Mouse (Mus musculus) spleen, embryonic (tissue): ENCODE data around the gene 3110082I17Rik.

Experiments
- CTCF ChIA-PET: fragments of 350-600 bp; sonication (Branson Sonifier 250); formaldehyde crosslinking; loops from one replicate; lab custom pipeline; 2022; lab: Charles Lee

Gene 3110082I17Rik

DNA sequence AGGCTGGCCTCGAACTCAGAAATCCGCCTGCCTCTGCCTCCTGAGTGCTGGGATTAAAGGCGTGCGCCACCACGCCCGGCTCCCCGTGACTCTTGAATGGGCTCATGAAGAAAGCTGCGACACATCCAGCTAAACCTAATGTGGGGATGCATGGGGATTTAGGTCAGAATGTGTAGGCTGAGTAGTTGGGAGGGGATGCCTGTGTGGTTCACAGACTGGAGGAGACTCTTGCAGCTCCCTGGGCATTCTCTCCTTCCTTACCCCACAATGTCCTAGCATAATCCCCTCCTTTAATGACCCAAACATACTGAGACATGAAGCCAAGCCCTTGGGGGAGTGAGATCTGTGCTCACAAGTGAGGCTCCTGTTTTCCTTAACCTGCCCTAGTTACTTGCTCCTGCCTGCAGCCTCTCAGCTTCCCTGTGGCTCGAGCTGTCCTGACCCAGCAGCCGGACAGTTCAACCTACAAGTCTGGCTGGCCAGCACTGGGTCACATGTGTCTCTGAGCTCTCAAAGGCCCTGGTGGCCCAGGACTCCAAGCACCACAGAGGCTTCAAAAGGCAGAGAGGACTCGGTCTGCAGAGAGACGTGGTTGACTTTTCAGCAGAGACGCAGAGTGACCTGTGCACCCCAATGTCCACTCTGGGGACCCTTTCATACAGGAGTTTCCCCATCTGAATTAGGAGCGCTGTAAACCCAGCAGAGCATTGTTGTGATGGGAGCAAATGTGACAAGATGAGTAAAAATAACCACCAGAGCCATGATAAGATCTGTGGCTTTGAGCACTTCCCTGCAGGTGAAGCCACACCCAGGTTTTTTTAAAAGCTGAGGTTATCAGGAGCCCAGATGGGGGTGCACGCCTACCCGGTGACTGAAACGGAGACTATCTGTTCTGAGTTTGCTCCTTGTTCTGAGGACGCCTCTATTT lies 78.5 kb downstream of the 3110082I17Rik start:
- CTCF ChIA-PET, result no interaction called here

DNA sequence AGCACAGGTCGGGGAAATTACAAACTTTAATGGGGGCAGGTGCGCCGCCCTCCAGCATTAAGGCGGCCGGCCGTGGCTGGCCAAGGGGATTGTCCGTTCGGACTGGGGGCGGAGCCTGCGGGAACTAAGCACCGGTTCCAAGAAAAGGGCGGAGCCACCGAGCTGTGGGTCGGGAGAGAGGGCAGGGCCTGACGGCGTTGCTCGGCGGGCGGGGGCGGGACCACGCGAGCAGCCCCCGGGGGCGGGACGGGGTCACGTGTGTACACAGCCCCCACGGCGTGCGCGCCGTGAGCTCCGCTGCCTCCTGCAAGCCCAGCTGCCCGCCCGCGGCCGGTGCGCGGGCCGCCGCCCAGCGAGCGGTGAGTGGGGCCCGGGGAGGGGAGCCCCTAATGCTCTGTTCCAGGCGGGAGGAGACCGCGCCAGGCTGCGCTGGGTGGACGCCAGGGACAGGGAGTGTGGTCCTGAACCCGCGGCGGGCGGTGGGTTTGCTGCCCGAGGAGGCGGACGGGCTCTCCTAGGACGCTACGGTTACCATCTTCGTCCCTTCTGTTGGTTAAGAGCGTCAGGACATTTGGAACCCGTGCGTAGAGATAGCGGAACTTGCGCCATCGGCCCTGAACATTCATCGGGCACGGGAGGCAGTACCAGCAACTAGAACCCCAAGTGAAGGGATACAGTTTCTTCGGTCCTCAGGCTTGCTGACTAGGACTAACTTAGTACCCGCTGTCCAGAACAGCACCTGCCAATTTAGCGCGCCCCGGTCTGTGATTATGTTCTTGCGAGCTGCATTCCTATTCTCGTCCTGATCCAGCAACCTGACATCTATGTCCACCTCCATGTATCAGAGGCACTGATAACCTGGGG lies 79.7 kb downstream of the 3110082I17Rik start:
- CTCF ChIA-PET, result interaction anchor here (0.6 kb wide), 1 partner anchor 15 kb away, joined by 4 read pairs; no protein-coding TSS in a partner anchor

DNA sequence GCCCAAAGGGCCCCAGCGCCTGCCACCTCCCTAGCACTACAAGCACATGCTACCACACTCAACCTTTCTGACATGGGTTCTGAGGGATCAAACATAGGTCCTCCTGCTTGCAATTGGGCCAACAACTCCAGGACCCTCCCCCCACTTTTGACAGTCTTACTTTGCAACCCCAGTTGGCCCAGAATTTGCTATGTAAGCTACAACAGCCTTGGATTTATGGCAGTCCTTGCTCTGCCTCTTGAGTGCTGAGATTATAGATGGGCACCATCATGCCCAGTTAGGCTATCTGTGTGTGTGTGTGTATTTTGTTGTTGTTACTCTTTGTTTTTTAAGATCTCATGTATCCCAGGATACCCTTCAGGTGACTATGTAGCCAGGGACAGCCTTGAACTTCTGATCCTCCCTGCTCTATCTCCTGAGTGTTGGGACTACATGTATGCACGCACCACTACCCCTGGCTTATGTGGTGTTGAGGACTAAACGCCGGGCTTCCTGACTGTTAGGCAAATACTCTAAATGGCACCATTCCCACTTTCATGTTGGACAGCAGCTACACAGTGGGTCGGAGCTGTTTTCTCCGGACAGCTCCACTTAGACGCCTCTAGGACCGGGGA lies 80.4 kb downstream of the 3110082I17Rik start:
- CTCF ChIA-PET, result no interaction called here

DNA sequence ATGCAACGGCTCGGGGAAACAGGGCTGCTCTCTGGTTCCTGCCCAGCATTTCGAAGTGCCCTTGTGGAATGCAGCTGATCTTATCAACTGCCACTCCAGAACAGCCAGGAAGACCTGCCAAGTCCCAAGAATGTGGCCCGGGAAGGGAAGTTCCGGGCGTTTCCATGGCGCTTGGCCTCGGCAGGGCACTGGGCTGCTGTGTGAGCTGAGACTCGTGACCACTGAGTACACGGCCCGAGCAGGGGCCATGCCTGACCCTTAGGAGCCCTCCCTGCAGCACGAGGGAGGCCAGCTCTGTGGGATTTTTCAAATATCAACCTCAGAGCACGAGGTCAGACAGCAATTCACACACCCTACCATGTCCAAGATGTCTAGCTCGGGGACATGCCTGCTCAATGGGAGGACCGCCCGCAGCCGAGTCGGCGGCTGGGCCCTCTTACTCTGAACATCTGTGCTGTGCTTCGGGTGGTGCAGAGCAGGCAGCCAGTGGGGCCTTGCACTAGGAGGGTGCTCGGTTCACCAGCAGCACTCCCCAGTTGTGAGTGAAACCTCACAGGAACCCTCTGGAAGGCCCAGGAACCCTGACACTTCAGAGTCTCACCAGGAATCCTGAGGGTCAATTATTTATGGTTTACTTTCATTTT lies 81.2 kb downstream of the 3110082I17Rik start:
- CTCF ChIA-PET, result no interaction called here

DNA sequence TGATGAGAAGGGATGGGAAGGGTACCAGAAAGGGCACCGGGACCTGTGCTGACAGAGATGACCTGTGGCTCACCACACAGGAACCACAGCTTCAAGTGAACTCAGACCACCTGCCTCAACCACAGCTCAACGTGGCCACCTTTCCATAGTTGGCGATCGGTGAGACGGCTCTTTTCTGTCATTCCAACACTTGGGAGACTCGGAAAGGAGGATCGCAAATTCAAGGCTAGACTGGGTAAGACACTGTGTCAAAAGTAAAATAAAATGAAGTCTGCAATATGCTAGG lies 82.1 kb downstream of the 3110082I17Rik start:
- CTCF ChIA-PET, result no interaction called here

DNA sequence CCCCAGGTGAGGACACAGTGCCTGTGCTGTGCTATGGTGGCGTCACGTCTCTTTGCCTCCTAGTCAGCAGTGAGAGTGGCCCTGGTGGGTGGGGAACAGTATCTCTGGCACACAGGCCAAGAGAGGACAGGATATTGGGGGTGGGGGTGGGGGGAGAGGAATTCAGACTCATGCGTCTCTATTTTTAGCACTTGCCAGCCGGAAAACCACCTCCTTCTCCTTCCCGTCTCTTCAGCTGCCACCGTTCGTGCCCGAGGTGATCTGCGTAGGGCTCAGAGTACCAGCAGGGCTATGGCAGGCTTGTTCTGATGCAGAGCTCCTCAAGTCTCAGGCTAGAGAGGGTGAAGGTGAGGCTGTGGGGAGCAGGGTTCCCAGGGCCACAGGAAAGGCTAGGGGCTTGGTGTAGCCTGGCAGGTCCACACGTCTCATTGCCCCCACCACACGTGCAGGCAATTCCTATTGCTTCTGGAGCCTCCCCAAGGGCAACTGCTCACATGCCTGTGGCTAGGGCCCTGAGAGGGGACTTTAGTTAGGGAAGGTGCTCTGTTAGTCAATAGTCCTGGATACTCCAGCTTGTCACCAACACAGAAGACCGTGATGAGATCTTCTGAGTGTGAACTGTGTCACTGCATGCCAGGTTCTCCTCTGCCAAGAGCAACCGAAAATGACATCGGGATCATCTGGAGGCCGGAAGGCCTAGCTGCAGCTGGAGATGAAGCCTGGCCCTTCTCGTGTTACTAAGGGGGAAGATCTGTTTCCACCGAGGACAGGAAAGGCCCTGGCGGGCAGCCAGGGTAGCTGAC lies 82.7 kb downstream of the 3110082I17Rik start, which contains the start of gene Gpr146:
Gene Gpr146 (plus strand): TSS at position 230 of the 803 bp plus-strand sequence.
- CTCF ChIA-PET, result no interaction called here

DNA sequence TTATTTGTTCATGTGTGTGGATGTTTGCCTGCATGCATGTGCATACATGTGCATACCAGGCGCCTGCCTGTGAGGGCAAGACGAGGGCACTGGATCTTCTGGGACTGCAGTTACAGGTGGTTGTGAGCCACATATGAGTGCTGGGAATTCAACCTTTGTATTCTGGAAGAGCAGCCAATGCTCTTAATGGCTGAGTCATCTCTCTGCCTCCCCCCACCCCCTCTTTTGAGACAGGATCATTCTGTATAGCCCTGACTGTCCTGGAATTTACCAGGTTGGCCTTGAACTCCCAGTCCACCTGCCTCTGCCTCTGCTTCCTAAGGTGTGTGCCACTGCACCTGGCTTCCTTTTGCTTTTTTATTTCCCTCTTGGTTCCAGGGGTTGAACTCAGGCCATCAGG lies 85.5 kb downstream of the 3110082I17Rik start:
- CTCF ChIA-PET, result interaction anchor here (0.8 kb wide), 1 partner anchor 19 kb away, joined by 4 read pairs; no protein-coding TSS in a partner anchor

DNA sequence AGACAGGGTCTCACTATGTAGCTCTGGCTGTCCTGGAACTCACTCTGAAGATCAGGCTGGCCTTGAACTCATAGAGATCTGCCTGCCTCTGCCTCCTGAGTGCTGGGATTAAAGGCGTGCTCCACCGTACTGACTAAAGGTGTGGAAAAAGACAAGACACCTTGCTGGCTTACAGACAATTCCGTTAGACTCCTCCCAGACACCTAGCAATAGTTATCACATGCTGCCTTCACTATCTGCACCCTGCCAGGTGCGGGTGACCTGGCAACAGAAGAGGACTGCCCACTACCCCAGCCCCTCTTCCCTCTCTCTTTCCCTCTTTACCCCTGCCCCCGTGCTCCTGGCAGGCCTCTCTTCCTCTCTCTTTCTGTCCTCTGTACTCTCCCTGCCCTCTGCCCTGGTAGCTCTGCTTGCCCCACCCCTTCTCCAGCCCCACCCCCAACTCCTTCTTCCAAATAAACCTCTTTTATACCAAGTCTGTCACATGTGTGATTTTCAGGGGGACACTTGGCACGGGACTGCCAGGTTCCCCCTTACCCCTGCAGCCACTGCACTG lies 86.4 kb downstream of the 3110082I17Rik start:
- CTCF ChIA-PET, result no interaction called here

DNA sequence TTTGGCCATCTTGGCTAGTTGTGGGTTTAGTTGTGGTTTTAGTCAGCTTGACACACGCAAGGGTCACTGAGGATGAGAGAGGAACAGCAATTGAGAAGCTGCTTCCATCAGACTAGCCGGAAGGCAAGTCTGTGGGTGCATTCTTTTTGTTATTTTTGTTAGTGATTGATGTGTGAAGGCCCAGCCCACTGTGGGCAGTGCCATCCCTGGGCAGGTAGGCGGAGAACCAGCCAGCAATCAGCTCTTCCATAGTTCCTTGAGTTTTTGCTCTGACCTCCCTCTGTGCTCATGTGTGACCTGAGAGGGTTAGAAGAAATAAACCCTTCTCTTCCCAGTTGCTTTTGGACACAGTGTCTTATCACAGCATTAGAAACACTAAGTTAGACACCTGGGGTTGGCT lies 87.2 kb downstream of the 3110082I17Rik start:
- CTCF ChIA-PET, result interaction anchor here (0.6 to 0.7 kb wide), 2 partner anchors 14 to 535 kb away, joined by 3 to 11 read pairs; no protein-coding TSS in a partner anchor

DNA sequence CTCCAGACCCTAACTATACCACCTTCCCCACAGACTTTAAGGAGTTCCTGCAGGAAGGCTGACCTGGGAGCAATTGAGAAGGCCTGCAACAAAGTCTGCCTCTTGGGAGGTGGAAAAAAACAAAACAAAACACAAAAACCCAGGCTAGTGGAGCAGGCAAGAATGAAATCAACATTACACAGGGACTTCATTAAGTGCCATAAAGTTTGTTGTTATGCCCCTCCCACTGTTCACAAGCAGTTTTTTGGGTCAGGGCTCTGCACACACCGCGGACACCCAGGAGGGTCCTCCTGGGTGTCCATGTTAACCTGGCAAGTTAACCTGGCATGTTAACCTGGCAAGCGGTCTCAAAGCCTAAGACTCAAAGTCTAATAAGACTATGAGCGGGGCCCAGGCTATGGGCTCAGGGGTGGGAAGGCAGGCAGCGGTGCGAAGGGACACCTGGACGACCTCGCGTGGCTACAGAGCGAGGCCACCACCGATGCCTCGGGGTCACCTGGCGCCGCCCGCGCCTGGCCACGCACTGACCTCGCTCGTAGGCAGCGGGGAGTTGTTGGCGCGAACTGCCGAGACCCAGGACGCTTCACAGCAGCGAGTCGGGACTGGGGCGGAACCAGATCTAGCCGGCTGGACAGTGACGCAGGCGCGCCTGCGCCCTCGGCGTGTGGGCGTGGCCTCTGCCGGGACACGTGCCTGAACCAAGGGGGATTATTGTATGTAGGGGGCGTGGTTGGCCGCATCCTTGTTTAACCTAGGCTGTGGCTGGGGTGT lies 88.5 kb downstream of the 3110082I17Rik start:
- CTCF ChIA-PET, result interaction anchor here (0.9 to 2.0 kb wide), 2 partner anchors 11 to 26 kb away, joined by 3 to 7 read pairs; no protein-coding TSS in a partner anchor

DNA sequence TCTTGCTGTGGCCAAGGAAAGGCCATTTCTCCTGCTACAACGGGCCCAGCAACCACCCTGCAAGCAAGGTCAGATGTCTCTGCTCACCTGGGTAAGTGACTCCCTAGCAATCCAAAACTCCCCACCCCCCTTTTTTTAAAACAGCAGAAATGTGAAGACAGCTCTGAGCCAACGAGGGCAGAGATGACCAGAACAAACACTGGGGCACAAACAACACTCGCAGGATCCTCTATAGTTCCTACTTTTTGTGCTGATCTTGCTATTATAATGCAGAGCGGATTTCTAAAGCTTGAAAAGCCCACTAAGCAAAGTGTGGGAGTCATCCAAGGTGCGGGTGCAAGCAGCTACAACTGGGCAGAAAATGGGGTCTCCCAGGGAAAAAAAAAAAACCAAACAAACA lies 89.2 kb downstream of the 3110082I17Rik start:
- CTCF ChIA-PET, result interaction anchor here (0.9 to 2.0 kb wide), 3 partner anchors 12 to 27 kb away, joined by 3 to 20 read pairs (median 7); no protein-coding TSS in a partner anchor

DNA sequence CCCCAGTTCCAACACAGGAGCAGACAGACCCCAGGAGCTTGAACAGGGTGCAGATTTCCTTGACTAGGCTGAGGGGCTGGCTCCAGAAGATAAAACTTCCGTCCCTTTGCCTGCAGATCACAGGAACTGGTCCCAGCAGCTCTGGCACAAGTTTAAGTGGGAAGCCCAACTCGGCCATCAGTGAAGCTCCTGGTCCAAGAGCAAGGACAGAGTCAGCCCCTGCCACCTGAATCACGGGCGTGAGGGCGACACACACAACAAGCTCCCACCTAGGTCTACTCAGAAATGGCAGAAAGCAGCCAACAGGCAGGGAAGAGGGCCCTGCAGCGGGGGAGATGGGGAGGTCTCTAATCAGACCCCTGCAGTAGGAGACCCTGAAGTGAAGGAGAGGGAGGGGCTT lies 90.0 kb downstream of the 3110082I17Rik start:
- CTCF ChIA-PET, result interaction anchor here (0.6 to 2.0 kb wide), 3 partner anchors 26 to 1501 kb away, joined by 7 to 20 read pairs (median 13); no protein-coding TSS in a partner anchor

DNA sequence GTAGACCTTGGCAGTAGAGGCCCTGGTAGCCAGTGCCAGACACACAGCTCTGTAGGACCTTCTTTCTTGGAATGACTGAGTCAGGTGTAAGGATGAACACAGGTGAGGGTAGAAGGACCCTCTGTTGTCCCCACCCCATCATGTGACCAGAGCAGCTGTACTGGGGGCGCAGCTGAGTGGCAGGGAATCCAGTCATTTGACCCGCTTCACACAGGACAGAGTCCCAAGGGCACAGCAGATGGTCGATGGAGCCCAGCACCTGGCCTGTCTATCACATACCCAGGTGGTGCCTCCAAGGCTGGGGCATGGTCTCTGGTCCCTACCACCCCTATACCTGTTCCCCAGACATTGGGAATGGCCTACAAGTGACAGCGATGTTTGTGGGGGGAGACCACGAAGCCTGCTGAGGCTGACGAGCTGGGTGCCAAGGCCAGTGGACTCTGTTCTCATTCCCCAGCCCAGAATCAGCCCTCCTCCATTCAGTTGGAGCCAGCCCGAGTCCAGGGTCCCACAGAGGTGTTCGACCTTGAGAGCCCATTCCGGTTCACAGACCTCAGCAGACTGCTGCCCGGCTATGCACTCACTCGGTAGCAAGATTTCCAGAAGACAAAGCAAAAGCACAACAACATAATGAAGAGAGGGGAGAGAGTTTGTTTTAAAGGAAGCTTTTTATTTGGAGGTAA lies 91.5 kb downstream of the 3110082I17Rik start:
- CTCF ChIA-PET, result interaction anchor here (0.6 kb wide), 1 partner anchor 90 kb away, joined by 3 read pairs; no protein-coding TSS in a partner anchor

DNA sequence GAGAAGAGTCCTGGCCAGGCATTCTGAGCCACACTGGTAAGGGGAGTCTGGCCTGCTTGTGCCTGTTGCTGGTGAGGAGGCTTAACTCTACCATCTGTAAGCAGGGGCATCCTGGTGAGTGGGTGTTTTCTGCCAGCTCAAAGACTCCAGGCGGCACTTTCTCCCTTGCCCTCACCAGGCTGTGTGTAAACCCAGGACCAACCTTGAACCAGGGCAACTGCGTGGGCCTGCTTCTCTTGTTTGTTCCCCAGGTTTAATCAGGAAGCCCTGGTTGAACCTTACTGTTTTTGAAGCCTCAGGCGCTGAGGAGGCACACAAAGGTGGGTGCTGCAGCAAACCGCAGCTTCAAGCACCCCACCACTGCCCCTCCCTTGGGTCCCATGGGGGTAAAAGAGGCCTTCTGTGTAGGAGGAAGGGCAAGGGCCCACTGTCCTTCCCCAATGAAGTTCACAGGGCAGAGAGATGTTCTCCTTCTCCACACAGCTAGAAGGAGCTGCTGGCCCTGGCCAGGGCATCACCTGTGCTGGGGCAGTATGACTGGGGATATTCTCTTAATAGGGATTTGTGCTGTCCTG lies 92.4 kb downstream of the 3110082I17Rik start:
- CTCF ChIA-PET, result interaction anchor here (0.6 kb wide), 1 partner anchor 91 kb away, joined by 3 read pairs; no protein-coding TSS in a partner anchor

DNA sequence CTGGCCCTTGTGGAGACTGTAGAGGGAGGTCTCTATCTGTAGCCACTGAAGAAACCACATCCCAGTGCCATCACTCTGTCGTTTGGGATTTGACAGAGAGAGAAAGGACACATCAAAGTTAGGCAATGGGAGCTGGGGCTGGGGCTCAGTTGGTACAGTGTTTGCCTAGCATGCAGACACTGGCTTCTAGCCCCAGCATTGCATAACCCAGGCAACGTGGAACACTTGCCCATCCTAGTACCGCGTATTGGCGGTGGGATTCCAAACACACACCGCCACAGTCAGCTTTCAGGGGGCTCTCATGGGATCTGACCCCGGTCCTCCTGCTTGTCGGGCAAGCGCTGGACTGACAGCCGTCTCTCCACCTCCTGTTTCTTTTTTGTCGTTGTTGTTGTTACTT lies 93.8 kb downstream of the 3110082I17Rik start:
- CTCF ChIA-PET, result interaction anchor here (1.2 kb wide), 1 partner anchor 34 kb away, joined by 3 read pairs; no protein-coding TSS in a partner anchor

DNA sequence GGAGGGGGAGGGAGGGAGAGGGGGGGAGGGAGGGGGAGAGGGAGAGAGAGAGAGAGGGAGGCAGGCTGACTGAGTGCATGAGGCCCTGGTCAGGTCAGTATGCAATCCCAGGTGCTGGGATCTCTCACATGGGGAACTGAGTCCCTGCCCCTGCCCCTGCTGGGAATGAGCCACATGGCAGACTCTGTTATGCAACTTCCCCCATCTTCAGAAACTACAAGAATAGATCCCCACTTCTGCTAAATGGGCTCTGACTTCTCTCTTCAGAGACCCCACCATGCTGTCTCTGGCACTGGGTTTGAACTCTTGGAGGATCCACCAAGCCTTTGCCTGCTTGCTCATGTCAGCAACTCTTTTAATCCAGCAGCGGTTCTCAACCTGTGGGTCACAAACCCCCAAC lies 94.5 kb downstream of the 3110082I17Rik start:
- CTCF ChIA-PET, result interaction anchor here (2.3 kb wide), 1 partner anchor 32 kb away, joined by 16 read pairs; no protein-coding TSS in a partner anchor

DNA sequence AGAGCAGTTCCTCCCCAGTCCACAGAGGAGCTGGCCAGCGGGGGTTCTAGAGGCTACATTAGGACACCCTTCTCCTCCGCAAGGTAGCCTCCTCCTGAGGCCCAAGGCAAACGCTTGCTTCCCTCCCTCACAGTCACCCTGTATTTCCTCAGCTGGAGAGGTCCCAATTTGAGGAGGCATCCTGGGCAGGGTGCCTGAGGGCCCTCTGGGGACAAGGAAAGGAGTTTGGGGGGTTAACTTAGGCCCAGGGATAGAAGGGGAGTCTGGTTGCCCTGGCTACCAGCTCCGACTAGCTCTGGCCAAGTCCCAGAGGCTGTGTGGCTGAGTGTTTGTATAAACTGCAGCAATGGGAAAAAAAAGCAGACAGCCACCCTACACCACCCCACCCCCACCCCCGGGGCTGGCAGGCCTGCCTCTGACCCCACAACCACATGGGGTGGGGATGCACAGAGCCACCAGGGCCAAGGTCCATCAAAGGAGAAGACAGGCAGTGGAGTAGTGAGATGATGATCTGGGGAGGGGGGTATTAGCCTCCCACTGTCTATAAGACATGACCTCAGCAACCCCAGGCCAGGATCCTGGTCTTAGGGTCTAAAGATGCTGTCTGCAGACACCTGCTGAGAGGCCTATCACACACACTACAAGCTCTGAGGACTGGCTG lies 95.3 kb downstream of the 3110082I17Rik start:
- CTCF ChIA-PET, result interaction anchor here (0.6 to 2.3 kb wide), 2 partner anchors 22 to 33 kb away, joined by 8 to 16 read pairs; no protein-coding TSS in a partner anchor
